Comparison of ENCODE assay signal across 17 mouse cellular contexts in genomic region chr16:29605546-29605945, GRCm38 (mm10).
DNase-seq lines count a peak whose midpoint lies in the region; ATAC-seq lines count a peak whose summit lies in the region.
"Had no signal": no experiment of that assay in that cellular context is flagged by ENCODE, and none has a peak within 500 bp of the region (broad histone marks: within the 10 kb centered on the region; RNA-seq: fewer than 3 reads in every experiment).

No protein-coding gene starts in this region.

- no peak for DNase-seq in frontal cortex, postnatal 10 days (ENCODE audit: low spot score in 2 of 2)
- peak; percentile 67 for DNase-seq in right cerebral cortex, adult 18-20 months
- DNase-seq in right cerebral cortex, postnatal 10 days (ENCODE audit: low spot score in 2 of 2): no peak
- DNase-seq in layer of hippocampus, adult 9-11 months: peak; percentile 63
- peak; percentile 38 for DNase-seq in telencephalon, adult 2 months (ENCODE audit: low read depth, low spot score)
- DNase-seq in urinary bladder, adult 18-20 months (ENCODE audit: low spot score in 2 of 2): no peak
- DNase-seq in urinary bladder, postnatal 36 days (ENCODE audit: low spot score in 2 of 2): no peak
- DNase-seq: adrenal gland, postnatal 10 days; cerebellum, adult 9-11 months; gastrocnemius, adult 2 months; heart, postnatal 10 days; kidney, adult 18-20 months; kidney, postnatal 10 days; liver, postnatal 0 days; lung, postnatal 10 days; thymus, postnatal 14 days had no signal

- ATAC-seq in frontal cortex, adult (ENCODE audit: low TSS enrichment): peak; percentile 89
- ATAC-seq: liver, postnatal 0 days had no signal

Comparison
In these comparisons a context has a peak if more than half of its experiments do, and no peak if none do; other contexts are left out.
1. DNase-seq: peak in right cerebral cortex, adult 18-20 months (single experiment), layer of hippocampus, adult 9-11 months (single experiment) and telencephalon, adult 2 months (single experiment); none in frontal cortex, postnatal 10 days (0 of 2), right cerebral cortex, postnatal 10 days (0 of 2), urinary bladder, adult 18-20 months (0 of 2) and urinary bladder, postnatal 36 days (0 of 2).